Mouse (Mus musculus) brain, embryonic 18.5 days (tissue): Measurements from ENCODE around the gene Cstf3.

ENCODE experiments used
- DNase-seq: peaks from one replicate; pipeline ENCODE4 v3.0.0-alpha.2; 2012; ENCODE audit warnings: low read depth, low spot score

Gene Cstf3

GRCm38 (mm10) chr2:104711585-104712485, 121.5 kb downstream of the Cstf3 start, which contains the start of gene Tcp11l1:
Tcp11l1 (minus strand) TSS chr2:104712169.
- DNase-seq: peak; percentile 20

GRCm38 (mm10) chr2:104712486-104712809, 122.1 kb downstream of the Cstf3 start:
- no peak for DNase-seq

DNA sequence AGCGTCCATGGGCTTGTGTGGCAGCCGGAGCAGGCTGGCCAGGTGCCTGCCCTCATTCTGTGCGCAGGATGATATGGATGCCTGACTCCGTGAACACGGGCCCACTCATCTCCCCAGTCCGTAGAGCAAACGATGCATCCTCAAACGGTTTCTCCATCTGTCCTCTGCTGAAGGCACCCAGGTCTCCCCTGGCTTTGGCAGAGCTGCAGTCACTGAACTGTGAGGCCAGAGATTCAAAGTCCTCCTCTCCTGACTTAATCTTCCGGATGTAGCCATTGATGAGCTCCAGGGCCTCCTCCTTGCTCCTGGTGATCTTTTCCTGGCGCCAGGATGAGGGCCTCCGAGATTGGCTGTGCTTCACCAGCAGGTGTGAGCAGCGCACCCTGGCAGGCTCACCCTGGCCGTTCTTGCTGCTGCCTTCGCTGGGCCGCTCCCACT, 124.0 kb downstream of the Cstf3 start:
- DNase-seq: no peak
